Mouse (Mus musculus) MN1 (cell line): ENCODE data around the gene Limd2.
A peak's percentile ranks its signal among the peaks of the same experiment; 100 is the strongest.

Experiments
- DNase-seq: peaks from one replicate; pipeline ENCODE4 v3.0.0-alpha.2; 2016; ENCODE audit warnings: low spot score

Limd2 gene

GRCm38 (mm10) chr11:106125827-106126226, 34.8 kb downstream of the Limd2 start:
- DNase-seq: no peak

GRCm38 (mm10) chr11:106124784-106125183, 35.9 kb downstream of the Limd2 start:
- DNase-seq: peak; percentile 19

GRCm38 (mm10) chr11:106122736-106123135, 37.9 kb downstream of the Limd2 start:
- DNase-seq: no peak

- DNase-seq: no peak
These were observed 38.4 kb downstream of the Limd2 start for GRCm38 (mm10) chr11:106122221-106122620.

- DNase-seq: no peak
These were observed 49.0 kb downstream of the Limd2 start for GRCm38 (mm10) chr11:106111688-106112087.
